Mouse (Mus musculus): ENCODE measurements at regions not wholly inside any gene's neighbourhood (a gene's known extent, or its start where the extent isn't known, plus 50 kb on each side); places are given as distances from the start of the nearest gene placed in this dataset.

DNA sequence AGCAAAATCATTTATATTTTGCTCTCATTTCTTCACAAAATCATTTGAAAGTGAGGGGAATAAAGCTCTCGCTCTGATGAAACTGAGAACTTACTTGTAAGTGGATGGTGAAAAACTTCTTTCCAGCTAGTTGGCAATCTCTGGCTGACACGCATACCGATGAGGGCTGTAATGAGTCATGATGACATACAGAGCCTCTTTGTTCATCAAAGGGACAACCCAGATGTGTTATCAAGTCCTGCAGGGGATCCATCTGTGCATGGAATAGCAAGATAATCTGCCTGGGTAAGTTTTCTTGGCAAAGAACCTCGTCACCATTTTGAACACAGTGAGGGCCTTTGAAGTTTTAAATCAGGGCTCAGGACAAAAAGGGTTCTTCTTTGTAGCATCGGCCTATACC, 67.9 kb upstream of the Slc24a2 start:
- no peak for TF ChIP-seq CTCF (conservative IDR thresholded peaks at IDR 0.05 in 1 of 2, IDR thresholded peaks at IDR 0.05 in 1 of 2; ENCODE audit: low read depth in 2 of 2, low read length in 2 of 2)
- TF ChIP-seq SMC3 (IDR thresholded peaks at IDR 0.05; ENCODE audit: low read depth, low read length), result no peak
- no peak for TF ChIP-seq ZNF384 (IDR thresholded peaks at IDR 0.05; ENCODE audit: low read depth, low read length)
- no peak for TF ChIP-seq NELFE (IDR thresholded peaks at IDR 0.05; ENCODE audit: low read depth, low read length)
- no peak for TF ChIP-seq JUN (IDR thresholded peaks at IDR 0.05; ENCODE audit: insufficient read depth, low read depth, low read length)
- TF ChIP-seq MXI1 (IDR thresholded peaks at IDR 0.05; ENCODE audit: low read depth, low read length), result no peak
- TF ChIP-seq MYC (IDR thresholded peaks at IDR 0.05; ENCODE audit: low read depth, low read length), result no peak
- TF ChIP-seq EP300 (IDR thresholded peaks at IDR 0.05; ENCODE audit: low read length), result no peak
- TF ChIP-seq CHD2 (IDR thresholded peaks at IDR 0.05; ENCODE audit: low read length), result no peak
- TF ChIP-seq TBP (conservative IDR thresholded peaks at IDR 0.05; ENCODE audit: low read depth, low read length), result no peak
- no peak for TF ChIP-seq SIN3A (IDR thresholded peaks at IDR 0.05; ENCODE audit: low read length)
- no peak for TF ChIP-seq E2F4 (IDR thresholded peaks at IDR 0.05; ENCODE audit: insufficient replicate concordance, low read depth, low read length)
